Mouse (Mus musculus): Measurements from ENCODE around the gene Tspan4.
A peak's percentile ranks its signal among the peaks of the same experiment; 100 is the strongest.

Tspan4 gene

DNA sequence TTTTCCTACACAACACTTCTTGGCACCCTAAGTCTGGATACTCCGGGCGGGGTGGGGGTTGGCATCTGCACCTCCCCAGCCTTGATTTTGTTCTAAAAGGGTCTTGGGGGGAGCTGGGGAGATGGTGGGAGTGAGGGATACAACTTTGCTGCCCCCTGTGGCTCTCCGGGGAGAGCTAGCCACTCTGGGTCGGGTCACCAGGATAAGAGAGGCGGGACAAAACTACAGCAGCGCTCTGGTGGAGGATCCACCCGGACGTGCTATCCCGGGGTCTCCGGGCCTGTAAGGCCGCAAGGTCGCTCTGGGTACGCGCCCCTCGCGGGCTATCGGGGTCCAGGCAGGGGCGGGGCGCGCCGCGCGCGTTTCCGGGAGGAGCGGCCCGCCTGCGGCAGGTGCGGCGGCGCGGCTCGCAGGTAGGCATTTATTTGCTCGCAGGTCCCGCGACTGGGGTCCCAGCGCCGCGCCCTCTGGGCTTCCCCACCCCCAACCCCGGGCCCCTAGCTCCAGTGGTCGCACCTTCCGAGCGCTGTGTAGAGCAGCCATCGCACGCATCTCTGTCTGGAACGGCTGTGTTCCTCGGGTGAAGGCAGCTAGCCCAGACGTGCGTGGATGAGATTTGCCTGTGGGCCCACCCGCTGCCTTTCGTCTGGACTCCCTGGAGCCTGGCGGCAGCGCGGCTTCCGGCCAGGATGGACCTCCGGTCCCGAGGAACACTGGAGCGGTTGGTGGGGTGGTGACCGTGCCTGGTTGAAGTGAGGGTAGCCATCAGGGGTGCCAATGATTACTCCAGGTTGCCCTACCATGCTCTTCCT is 13.3 kb upstream of the Tspan4 start:
- peak; percentile 76 for DNase-seq

DNA sequence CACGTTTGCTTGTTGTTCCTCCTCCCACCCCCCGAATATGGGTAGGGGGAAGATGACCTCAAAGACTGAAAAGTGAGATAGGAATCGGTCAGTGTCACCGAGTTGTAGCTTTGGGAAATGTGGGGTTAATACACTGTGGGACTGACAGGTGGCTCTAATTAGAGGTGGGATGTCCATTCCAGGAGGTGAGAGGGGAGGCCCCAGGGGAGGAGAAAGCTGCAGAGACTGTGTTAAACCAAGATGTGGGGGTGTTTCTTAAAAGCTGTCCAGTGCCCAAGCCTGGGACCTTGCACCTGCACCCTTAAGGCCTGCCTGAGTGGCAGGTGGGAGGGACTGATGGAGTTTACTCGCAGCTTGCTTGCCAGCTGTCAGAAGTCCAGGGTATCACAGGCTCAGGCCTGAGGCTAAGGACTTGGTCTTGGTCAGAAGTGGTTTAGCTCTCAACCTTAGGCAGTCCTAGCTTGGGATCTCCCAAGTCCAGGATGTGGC is 12.7 kb upstream of the Tspan4 start:
- peak; percentile 81 for DNase-seq

DNA sequence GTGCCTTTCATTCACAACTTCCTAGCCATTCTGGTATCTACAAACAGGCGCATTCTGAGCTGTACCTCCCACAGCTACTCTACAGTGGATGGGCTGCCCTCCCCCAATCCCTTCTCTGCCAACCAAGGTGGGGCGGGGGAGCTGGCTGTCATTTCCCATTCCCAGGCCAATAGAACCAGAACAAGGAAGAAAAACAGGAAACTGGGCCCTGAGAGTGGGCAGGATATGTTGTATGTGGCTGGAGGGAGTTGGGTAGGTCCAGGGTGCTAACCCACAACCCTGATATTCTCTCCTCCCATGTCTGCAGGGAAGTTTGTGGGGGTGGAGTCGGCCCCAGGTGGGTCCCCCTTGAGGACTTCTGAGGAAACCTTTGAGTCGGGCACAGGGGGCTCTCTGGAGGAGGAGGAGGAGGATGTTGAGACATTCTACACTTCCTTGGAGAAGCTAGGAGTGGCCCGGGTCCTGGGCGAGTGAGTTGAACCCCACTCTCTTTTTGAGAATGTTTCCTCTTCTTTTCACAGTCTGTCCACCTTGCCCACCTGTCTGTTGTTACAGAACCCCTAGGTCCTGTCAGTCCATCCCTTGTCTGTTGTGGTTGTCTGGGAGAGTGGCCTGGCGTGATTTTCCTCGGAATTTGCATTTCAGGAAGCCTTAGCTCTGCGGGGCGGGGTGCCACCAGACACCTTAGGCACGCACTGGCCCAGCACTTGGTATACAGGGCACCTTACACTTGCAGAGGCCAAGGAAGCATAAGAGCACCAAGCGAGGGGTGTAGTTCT is 11.0 kb upstream of the Tspan4 start:
- peak; percentile 92 for DNase-seq

DNA sequence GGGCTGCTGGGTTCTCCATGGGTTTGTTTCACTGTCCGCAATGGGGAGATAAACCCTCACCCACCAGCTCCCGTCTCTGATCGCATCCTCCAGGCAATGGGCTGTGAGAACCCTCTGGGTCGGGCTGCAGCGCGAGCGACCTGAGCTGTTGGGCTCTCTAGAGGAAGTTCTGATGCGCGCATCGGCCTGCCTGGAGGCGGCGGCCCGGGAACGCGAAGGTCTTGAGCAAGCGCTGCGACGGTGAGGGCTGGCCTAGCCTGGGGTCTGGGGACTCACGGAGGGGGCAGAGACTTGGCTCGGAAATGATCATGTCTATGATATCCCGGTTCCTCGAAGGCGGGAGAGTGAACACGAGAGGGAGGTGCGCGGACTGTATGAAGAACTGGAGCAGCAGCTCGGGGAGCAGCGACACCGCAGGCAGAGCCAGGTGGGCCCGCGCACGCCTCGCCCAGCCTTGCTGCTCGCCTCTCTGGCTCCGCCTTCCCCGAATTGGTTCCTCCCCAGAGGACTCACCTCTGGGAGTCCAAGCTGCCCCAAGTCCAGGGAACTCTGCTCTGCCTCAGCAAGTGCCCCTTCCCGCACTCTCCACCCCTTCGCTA is 10.3 kb upstream of the Tspan4 start:
- DNase-seq: peak; percentile 70

DNA sequence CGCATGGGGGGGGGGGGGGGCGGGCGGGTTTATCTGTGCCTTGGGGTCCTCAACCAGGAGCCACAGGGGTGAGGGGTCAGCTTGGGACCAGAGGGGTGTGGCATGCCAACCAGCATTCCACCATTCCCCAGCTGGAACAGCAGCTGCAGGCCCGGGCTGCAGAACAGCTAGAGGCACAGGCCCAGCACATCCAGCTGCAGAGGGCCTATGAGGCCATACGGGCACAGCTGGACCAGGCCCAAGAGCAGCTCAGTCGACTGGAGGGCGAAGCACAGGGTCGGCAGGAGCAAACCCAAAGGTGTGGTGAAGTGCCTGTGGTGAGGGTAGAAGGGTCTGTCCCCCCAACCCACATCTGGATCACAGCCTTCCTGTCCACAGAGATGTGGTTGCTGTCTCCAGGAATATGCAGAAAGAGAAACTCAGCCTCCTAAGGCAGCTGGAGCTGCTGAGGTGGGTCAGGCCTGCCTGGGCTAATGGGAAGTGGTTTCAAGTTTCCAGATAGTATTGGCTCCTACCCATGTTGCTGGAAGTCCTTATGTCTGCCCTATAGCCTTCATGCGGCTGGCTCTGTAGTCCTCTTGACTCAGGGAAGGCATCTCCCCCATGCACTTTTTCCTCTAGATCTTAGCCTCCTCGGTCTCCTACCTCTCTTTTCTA is 9.5 kb upstream of the Tspan4 start:
- DNase-seq: peak; percentile 50

DNA sequence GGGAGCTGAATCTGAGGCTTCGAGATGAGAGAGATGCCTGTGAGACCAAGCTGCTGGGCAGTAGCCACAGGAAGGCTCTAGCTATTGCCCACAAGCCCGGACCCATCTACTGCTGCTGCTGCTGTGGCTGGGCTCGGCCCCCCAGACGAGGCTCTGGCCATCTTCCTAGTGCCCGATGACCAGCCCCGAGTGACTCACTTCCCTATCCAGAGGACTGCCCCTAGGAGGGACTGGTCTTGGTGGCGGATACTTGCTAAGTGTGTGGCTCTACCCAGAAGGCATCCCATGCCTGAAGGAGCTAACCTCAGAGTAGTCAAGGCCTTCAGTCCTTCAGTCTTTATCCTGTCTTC is 9.0 kb upstream of the Tspan4 start:
- DNase-seq: peak; percentile 53

DNA sequence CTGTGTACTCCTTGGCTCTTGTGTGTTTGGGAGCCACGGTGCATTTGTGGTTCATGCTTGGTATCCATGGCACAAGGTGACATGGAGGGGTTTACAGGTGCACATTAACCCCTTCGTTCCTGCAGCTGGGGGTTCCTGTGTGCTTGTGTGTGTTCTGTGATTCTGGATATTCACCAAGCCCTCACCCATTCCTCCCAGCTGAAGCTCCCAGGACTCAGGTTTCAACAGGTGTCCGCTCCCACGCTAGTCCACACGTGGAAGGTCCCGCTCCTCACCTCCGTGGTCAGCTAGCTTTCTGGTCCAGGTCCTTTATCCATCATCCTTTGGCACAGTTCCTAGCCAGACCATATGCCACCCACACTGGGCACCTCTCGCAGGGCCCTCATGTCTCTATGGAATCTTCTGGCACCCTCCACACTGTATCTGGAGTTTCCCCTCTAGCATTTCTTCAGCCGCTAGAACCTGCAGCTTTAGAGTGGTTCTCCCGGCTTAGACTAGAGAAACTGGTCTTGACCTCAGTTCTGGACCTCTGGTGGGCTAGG is 8.4 kb upstream of the Tspan4 start:
- DNase-seq: no peak

DNA sequence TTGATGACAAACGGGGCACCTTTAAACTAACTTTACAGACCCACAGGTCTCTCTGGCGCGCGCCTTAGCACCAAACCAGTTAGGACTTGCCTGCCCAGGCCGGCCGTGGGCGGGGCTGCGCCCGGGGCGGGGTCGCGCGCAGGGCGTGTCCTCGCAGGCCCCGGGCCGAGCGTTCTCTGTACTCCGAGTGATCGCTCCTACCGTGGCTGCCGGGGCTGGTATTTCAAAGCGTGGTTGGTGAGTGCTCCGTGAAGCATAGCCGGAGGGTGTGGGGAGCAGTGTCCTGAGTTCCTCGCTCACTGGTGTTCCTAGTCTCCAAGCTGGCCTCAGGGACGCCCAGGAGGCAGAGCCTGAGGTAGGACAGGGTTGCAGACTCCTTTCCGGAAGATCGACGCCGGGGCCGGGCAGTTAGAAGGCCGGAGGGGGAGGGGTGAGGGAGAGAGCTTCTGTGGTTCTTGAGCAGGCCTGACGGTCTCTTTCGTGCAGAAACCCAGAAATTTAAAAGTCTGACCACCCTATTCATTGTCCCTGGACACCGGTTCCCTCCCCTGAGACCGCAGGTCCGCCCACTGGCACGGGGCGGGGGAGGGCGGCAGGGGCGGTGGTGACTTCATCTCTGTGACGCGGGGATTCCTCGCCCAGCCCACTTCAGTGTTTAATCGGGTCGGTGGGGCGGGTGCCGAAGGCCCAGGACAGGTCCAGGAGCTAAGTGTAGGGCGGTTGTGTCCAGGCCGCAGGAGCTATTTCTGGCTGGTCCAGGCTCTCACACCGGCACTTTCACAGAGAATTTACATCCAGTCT is 7.6 kb upstream of the Tspan4 start, which contains the start of gene Cd151:
TSS of gene Cd151 (plus strand) at position 163 of the 801 bp plus-strand sequence.
- peak; percentile 96 for DNase-seq

DNA sequence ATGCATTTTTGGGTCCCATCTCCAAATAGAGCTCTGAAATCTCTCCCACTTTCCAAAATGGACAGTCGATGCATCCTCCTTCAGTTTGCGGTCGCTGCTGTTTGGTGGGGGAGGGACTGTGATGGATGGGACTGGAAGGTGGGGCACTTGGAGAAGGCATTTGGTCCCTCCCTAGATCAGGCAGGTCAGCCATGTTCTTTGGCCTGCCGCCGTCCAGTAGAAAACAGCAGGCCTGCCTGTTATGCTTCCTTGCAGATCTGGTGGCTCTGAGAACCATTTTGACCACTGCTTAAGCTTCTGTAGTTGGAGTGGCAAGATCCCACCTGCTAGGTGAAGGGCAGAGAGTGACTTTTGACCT is 6.9 kb upstream of the Tspan4 start:
- DNase-seq: peak; percentile 77

DNA sequence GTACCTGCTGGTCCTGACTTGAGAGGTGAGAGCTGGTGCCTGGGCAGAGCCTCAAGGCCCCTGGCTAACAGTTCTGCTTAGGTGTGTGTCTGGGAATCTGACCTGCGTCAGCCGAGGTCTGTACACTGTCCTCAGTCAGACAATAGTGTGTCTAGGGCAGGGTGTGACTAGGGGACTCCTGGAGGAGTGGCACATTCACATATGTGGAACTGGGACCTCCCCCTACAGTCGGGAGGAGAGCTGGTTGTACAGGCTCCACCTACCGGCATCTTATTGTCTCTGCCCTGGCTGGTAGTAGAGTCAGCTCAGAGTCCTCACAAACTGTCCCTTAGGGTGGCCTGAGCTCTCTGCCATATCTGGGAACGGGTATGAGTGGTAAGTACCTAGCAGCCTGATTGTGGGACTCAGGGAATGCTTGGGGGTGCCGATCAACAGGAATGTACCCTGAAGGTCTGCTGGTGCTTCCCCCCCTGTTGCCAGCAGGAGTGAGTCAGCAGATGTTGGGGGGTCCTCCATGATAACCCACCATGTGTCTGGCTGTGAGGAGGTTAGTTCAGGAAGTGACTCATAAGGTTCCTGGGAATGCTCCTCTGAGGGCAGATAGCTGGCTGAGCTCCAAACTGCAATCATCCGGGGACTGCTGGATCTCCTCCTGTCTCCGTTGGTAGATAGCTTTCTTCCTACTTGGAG is 6.4 kb upstream of the Tspan4 start:
- DNase-seq: peak; percentile 92

DNA sequence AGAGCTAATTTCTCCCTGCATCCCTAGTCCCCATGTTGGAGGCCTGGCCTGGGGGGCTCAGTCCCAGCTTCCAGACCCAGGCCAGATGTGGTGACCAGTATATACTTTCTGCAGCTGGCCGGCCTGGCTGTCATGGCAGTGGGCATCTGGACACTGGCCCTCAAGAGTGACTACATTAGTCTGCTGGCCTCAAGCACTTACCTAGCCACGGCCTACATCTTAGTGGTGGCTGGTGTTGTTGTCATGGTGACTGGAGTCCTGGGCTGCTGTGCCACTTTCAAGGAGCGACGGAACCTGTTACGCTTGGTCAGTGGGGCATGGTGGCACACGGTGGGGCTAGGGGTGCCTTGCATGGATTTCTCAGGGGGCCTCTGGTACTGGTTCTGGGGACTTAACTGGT is 5.7 kb upstream of the Tspan4 start:
- DNase-seq: no peak

DNA sequence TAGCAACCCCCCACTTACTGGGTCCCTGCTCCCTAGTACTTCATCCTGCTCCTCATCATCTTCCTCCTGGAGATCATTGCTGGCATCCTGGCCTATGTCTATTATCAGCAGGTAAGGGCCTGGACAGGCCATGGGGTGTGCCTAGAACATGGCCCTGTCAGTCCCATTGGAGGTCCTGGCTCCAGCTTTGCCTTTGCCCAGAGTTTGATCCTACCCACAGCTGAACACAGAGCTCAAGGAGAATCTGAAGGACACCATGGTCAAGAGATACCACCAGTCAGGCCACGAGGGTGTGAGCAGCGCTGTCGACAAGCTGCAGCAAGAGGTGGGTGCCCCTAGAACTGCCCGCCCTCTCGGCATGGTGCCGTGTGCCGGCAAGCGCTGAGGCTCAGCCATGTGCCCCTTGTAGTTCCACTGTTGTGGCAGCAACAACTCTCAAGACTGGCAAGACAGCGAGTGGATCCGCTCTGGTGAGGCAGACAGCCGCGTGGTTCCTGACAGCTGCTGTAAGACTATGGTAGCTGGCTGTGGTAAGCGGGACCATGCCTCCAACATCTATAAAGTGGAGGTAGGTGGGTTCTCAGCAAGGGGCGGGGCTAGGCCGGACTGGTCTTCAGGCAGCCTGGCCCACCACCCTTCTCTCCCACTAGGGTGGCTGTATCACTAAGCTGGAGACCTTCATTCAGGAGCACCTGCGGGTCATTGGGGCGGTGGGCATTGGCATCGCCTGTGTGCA is 5.0 kb upstream of the Tspan4 start:
- no peak for DNase-seq

DNA sequence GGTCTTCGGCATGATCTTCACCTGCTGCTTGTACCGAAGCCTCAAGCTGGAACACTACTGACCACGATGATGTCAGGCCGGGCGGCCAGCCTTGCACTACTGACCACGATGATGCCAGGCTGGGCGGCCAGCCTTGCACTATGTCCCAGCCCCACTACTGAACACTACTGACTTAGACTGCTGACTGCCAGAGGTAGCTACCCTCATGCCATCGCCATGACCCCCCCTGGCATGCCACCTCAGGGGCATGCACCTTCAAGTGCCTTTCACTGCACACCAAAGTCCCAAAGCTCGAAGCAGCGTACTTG is 4.4 kb upstream of the Tspan4 start:
- DNase-seq: no peak

DNA sequence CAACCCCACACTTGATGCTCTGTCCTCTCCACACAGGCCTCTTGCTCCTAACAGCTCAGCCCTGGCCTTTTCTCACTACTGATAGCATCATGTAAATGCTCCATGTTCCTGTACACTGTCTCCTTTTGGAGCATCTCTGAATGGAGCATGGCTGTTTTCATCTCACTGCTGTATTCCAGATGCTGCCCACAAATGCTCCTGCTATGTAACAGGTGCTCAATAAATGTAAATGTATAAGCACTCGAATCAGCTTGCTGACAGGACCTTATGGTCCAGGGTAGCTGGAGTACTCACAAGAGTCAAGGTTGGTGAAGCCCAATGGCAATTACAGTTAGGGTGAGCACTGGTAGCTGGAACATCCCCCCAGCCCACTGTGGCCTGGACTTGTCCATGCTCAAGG is 3.8 kb upstream of the Tspan4 start:
- no peak for DNase-seq

DNA sequence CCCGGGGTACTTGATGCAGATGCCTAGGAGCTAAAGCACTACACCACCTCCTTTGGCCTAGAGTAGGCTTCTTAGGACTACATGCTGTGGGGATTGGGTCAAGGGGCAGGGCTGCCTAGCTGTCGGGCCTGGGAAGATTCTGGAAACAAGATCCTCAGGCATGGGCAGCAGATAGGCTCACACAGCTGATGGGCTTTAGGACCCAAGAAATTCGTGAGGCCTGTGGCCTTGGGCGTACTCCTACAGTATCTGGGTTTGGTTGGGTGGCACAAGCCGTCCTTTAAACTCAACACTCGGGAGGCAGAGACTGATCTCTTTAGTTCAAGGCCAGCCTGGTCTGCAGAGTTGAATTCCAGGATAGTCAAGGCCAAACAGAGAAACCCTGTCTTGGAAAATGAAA is 2.8 kb upstream of the Tspan4 start:
- DNase-seq: no peak

DNA sequence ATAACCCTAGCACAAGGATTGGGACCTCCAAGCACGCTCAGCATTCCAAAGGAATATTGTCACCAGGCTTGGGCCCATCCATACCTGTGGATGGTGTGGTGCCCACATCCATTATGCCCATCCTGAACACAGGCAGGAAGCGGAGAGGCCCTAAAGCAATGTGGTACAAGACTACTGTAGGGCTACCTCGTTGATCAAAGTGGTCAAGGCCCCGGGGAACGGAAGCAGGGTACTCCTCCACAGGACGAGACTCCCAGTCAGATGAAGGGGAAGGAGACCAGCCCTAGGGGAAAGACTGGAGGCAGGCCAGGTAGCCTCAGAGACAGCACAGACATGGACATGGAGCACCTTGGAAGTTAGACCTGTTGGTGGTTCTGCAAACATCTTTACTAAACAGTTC is 2.3 kb upstream of the Tspan4 start:
- no peak for DNase-seq

DNA sequence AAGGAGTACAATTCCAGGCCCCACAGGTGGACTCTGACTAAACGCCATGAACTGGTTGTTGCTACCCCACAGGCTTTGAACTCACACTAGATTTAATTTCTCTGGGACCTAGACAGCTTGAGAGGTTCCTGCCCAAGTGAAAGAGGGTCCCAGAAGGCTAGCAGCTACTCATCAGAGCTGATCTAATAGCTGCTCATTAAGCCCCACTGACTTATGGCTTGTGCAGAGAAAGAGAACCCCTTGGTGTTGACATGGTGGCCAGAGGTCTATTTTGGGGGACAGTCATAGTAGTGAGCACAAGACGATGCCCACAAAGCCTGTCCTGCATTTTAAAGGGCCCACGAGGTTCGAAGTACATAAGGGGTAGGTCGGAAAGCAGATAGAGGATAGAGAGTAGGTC is 880 bp upstream of the Tspan4 start:
- no peak for DNase-seq

DNA sequence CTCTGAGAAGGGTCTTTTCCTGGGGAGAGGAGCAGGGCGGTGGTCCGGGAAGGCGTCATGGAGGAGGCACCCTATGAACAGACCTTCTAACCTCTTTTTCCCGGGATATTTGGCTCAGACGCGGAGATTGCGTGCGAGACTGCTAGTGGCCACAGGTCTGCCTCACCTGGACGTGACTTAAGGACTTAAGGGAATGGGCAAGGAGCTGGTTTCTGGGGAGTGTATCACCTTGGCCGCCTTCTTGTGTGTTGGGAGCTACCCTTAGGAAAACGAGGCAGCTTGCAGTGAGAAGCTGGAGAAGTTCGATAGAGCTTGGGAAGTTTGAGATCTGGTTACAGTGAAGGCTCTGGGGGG is 742 bp downstream of the Tspan4 start:
- no peak for DNase-seq

DNA sequence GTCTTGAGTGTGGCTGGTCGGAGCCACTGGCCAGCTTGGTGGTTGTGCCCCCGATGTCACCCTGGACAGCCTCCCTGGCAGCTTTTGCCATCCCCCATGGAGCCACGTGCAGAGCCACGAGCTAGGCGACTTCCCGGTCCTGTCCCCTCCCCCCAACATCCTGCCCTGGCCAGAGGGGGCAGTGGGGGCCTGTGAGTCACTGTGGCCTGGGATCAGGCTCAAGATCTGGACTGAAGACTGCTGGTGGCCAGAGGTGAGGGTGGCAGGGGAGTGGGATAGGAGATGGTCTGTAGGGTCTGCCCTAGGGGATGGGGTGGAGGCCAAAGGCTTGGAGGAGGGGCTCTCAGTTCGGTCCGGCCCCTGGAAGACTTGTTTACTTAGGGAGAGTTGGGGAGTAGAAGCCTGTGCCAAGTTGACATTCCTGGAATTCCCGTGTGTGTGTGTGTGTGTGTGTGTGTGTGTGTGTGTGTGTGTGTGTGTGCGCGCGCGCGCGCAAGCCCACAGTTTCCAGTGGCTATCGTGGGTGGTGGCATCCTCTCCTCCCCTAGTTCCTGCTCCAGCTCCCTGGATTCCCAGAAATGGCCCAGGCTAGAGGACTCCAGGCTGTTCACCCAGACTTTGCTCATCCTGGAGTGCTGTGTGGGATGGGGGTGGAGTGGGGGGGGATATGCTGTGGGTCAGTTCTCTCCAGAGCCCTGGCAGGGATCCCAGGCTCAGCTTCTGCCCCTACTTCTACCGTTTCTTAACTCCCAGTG is 1.4 kb downstream of the Tspan4 start:
- DNase-seq: peak; percentile 95

DNA sequence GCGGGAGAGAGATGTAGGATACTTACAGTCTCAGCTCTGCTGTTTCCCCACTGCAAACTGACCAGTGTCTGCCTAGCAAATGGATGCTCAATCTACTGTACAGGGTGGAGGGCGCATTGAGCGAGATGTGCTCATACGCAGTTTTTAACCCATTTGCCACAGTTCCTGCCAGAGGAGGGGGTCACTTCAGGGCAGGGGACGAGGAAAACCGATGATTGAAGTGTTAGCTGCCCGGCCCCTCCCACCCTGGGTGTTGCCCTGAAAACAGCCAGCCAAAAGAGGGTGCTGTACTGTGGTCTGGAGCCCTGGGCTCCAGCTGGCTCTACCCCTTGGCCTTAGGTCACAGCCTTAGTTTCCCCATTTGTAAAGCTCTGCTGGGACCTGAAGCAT is 1.9 kb downstream of the Tspan4 start:
- peak; percentile 79 for DNase-seq
